Mouse (Mus musculus) liver, embryonic 16.5 days (tissue): ENCODE measurements around the gene Synpo2l. TPM values are rescaled to one million over a fixed set of nuclear protein-coding genes. Genes with fewer than 3 reads are reported as not detected.

Experiments
- ATAC-seq: fragments of 200-750 bp; cut with Nextera tagmentation; 2 replicates; pipeline ENCODE4 v1.8.0; 2017; ENCODE audit warnings: low read depth, mild to moderate bottlenecking, moderate number of reproducible peaks, moderate library complexity
- H3K27ac ChIP-seq: fragments of 300-500 bp; sonication (generic); 2 replicates; pipeline ENCODE4 v1.5.1; 2014; ENCODE audit warnings: mild to moderate bottlenecking, low read length
- H3K27me3 ChIP-seq: fragments of 300-500 bp; sonication (generic); 2 replicates; pipeline ENCODE4 v1.6.1; 2014; ENCODE audit warnings: low read depth, low read length, mixed read lengths; ENCODE audit not compliant: control insufficient read depth, insufficient read depth
- H3K36me3 ChIP-seq: fragments of 300-500 bp; sonication (generic); 2 replicates; pipeline ENCODE4 v1.6.1; 2014; ENCODE audit warnings: mild to moderate bottlenecking; ENCODE audit not compliant: control insufficient read depth, insufficient read depth
- H3K4me1 ChIP-seq: fragments of 300-500 bp; sonication (generic); 2 replicates; pipeline ENCODE4 v1.6.1; 2014; ENCODE audit warnings: low read depth, low read length, mixed read lengths; ENCODE audit not compliant: control insufficient read depth
- H3K4me2 ChIP-seq: fragments of 300-500 bp; sonication (generic); 2 replicates; pipeline ENCODE4 v1.6.1; 2014; ENCODE audit warnings: low read depth, low read length, mixed read lengths
- H3K4me3 ChIP-seq: fragments of 300-500 bp; sonication (generic); 2 replicates; pipeline ENCODE4 v1.5.1; 2014; ENCODE audit warnings: low read depth, mild to moderate bottlenecking, low read length
- H3K9ac ChIP-seq: fragments of 300-500 bp; sonication (generic); 2 replicates; pipeline ENCODE4 v1.6.1; 2014; ENCODE audit warnings: low read depth, low read length
- H3K9me3 ChIP-seq: fragments of 300-500 bp; sonication (generic); replicated peaks from 2 replicates; pipeline ENCODE4 v1.6.1; 2016; ENCODE audit warnings: low read length; ENCODE audit not compliant: control insufficient read depth
- WGBS: fragments of 180-500 bp; shearing (Covaris S2); extraction: QIAGEN DNeasy Blood & Tissue Kit; methylation state at CpG from one replicate; pipeline ENCODE4 v1.1.7; 2014; ENCODE audit not compliant: insufficient replicate concordance; 5-methylcytosine and 5-hydroxymethylcytosine counted together
- polyA plus RNA-seq: library from polyadenylated mRNA; unstranded; fragments of >200 nt; fragmentation: Nextera tagmentation; extraction: Ambion mirVana; gene quantifications from 2 replicates; pipeline ENCODE4 v1.2.1, GENCODE M21; 2015

Gene Synpo2l
- polyA plus RNA-seq, 1 experiment from 2014 or later, result 1.1 TPM

DNA sequence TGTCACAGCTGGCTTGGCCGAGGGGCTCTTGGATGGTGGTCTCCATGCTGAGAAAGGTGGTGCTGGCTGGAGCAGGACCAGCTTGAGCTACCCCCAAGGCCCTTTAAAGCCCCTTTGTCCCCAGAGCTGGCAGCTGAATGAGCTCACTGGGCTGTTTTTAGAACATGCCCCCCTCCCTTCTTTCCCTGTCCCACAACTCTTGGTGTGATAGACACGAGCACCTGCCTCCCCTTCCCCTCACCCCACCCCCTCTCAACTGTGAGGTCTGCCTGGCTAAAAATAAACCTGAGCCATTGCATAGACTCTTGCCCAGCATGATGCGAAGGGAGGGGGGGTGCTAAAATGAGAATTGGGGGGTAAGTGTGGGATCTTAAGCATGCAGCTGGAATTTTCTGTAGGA lies 3.7 kb downstream of the Synpo2l start:
- H3K27ac ChIP-seq, result no peak overlapping the region
- no peak for ATAC-seq
- H3K4me3 ChIP-seq, result no peak overlapping the region
- no peaks in the 10 kb centered on the region for H3K9me3 ChIP-seq
- H3K9ac ChIP-seq, result no peak overlapping the region
- H3K36me3 ChIP-seq, result no peaks in the 10 kb centered on the region
- no peak overlapping the region for H3K4me2 ChIP-seq
- H3K27me3 ChIP-seq, result peaks cover 47% of the 10 kb centered on the region
- WGBS, result 30% methylated on average over 3 of the region's 3 CpGs
- peaks cover 12% of the 10 kb centered on the region for H3K4me1 ChIP-seq

DNA sequence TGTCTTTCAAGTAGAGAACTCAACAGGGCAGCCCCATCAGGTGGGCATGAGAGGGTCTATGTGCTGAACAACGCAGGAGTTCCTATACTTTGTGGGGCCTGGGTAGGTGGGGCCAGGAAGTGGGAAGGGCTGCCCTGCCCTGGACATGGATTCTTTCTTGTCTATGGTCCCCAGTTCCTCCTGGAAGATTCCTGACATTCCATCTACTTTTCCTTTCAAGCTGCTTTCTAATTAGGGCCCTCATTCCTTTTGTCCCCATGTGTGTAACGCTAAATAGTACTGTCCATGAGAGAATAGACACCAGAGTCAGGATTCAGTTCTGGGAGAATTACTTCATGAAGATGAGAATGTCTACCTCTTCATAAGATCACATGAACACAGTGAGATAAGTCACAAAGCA lies 4.6 kb downstream of the Synpo2l start:
- Histone ChIP-seq H3K9ac (no peak overlapping the region), H3K9me3 (no peaks in the 10 kb centered on the region), H3K36me3 (no peaks in the 10 kb centered on the region), H3K4me3 (no peak overlapping the region), H3K4me2 (no peak overlapping the region), H3K4me1 (peaks cover 12% of the 10 kb centered on the region), H3K27ac (no peak overlapping the region), H3K27me3 (peaks cover 41% of the 10 kb centered on the region)
- no peak for ATAC-seq
- WGBS, result 51% methylated on average over 2 of the region's 2 CpGs

DNA sequence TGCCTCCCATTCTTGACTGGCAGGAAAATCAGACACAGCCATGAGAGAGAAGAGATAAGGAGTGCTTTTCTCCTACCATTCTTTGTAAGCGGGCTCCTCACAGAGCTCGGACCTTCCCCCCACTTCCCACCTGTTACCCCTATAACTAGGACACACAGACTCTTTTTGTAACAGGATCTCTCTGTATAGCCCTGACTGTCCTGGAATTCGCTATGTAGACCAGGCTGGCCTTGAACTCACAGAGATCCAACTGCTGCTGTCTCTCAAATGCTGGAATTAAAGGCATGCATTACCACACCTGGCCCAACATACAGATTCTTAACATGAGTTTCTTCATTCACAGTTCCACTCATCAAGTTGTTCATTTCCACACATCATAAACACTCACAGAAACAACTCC lies 5.4 kb downstream of the Synpo2l start:
- no peak overlapping the region for H3K4me3 ChIP-seq
- H3K4me2 ChIP-seq, result no peak overlapping the region
- no peaks in the 10 kb centered on the region for H3K36me3 ChIP-seq
- WGBS, result 59% methylated on average over 3 of the region's 3 CpGs
- peaks cover 12% of the 10 kb centered on the region for H3K4me1 ChIP-seq
- ATAC-seq, result no peak
- no peak overlapping the region for H3K27ac ChIP-seq
- no peaks in the 10 kb centered on the region for H3K9me3 ChIP-seq
- H3K27me3 ChIP-seq, result peaks cover 41% of the 10 kb centered on the region
- no peak overlapping the region for H3K9ac ChIP-seq

DNA sequence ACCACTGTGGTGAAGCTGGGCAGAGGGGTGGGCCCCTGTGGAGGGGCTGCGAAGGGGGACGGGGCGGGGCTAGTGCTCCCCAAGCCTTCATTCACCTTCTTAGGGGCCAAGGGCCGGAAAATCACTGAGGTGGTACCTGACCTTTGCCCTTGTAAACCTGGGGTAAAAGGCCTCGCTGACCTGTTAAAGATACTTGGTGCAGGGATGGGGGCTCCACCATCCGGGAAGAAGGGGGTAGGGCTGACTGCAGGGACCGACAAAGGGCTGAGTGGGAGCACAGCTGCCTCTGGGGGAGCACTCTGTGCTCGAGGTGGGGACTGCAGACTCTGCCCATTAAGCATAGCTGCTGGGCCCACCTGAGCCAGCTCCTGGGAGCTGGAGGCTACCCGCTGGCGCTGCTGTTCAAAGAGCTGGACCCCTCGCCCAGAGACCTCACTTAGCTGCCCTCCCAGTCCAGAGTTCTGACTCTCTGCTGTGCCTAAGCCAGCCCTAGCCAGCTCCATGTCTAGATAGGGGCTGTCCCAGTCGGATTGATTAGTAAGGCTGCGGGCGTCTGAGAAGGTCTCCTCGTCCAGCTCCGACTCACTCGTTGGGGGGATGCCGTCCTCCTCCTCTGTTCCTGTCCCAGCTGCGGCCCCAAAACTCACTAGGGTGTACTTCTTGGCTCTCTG lies 6.4 kb downstream of the Synpo2l start:
- 21% methylated on average over 19 of the region's 19 CpGs for WGBS
- Histone ChIP-seq H3K4me3 (peak overlapping the region; percentile 64), H3K4me2 (peak overlapping the region; percentile 91), H3K27me3 (peaks cover 41% of the 10 kb centered on the region), H3K9me3 (no peaks in the 10 kb centered on the region), H3K27ac (no peak overlapping the region), H3K36me3 (no peaks in the 10 kb centered on the region), H3K4me1 (peaks cover 12% of the 10 kb centered on the region), H3K9ac (peak overlapping the region; percentile 56)
- no peak for ATAC-seq

DNA sequence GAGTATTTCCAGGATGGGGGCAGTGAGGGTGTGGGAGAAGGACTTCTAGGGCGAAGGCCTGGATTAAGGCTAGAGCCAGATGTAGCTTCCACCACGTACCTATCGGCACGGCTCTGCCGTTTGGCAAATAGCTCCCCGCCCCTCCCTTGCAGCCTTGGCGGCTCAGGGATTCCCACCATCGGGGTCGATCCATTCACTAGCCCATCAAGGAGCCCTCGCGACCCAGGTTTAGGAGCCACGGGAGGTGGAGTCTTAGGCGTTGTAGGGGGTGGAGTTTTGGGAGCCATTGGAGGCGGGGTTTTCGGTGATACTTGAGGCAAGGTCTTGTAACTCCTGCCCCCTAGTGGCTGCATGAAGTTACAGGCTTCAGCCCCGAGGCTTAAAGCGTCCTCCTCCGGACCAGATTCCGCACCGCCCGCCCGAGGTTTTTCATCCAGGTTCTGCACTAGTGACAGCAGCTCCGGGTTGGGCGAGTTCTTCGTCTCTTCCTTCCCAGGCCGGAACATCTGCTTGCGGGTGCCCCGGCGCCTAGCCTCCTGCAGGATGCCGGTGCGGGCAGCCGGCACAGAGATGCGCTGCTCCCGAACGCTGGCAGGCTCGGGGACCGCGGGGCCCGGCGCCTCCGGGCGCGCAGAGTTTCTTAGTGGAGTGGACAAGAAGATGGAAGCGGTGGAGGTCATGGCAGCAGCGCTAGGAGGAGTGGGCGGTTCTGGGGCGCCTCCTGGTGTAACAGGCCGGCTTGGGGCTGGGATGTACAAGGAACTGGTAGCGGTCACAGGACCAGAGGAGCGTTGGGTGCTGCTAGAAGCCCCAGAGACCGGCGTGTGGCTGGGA lies 7.1 kb downstream of the Synpo2l start:
- Histone ChIP-seq H3K36me3 (no peaks in the 10 kb centered on the region), H3K9me3 (no peaks in the 10 kb centered on the region), H3K4me3 (peak overlapping the region; percentile 64), H3K27me3 (peaks cover 38% of the 10 kb centered on the region), H3K27ac (no peak overlapping the region), H3K4me1 (peaks cover 12% of the 10 kb centered on the region), H3K9ac (peak overlapping the region; percentile 69), H3K4me2 (peak overlapping the region; percentile 91)
- 2% methylated on average over 52 of the region's 52 CpGs for WGBS
- peak; percentile 83 for ATAC-seq

DNA sequence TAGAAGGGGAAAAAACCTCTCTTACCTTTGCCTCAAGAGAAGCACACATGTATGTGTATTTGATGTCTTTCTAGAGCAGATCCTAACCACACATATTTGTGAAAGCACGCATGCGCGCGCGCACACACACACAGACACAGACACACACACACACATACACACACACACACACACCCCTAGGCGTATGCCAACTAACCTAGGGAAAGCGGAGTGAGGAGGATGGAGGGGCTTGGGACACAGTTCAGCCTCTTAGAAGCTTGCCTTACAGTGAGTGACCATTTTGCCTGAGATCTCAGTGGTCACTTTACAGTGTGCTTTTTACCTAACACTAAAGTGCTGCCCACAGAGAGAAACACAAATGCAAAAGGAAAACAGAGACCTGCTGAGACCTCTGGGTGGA lies 8.5 kb downstream of the Synpo2l start:
- Histone ChIP-seq H3K27me3 (peaks cover 35% of the 10 kb centered on the region), H3K4me1 (peaks cover 12% of the 10 kb centered on the region), H3K4me3 (no peak overlapping the region), H3K27ac (no peak overlapping the region), H3K4me2 (no peak overlapping the region), H3K36me3 (no peaks in the 10 kb centered on the region), H3K9ac (no peak overlapping the region), H3K9me3 (no peaks in the 10 kb centered on the region)
- no peak for ATAC-seq
- WGBS, result 91% methylated on average over 7 of the region's 7 CpGs

DNA sequence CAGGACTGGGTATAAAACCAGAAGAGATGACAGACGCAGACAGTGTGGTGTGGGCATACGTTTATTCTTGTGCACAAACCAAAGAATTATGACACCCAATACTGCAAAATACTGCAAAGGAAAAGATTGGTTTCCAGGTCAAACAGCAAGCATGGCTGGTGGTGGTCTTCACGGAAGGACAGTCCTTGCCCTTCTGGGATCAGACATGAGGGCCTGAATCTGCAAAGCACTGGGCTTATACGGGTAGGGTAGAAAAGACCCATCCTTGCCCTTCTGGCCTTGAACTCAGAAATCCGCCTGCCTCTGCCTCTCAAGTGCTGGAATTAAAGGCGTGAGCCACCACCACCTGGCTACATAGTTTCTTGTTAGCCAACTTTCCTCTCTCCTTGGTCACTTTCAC lies 9.3 kb downstream of the Synpo2l start:
- no peak for ATAC-seq
- 66% methylated on average over 6 of the region's 6 CpGs for WGBS
- H3K9ac ChIP-seq, result no peak overlapping the region

DNA sequence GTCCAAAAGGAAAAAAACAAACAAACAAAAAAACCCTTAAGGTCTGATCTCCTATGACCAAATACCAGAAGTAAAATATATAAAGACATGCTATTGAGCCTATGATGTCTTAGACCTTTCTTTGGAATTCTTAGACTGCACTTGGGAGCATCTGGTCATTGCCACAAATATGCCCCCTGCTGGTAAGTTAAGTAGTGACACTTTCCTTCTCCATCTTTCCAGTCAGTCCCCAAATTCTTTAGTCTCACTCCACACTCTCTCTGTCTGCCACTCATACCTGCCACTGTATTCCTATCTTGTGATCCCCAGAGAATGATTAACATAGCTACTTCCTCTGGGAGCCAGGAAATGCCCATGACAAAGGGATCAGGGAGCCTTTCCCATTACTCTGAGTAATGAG lies 9.8 kb downstream of the Synpo2l start:
- Histone ChIP-seq H3K27me3 (peaks cover 23% of the 10 kb centered on the region), H3K9ac (no peak overlapping the region), H3K27ac (no peak overlapping the region), H3K4me2 (no peak overlapping the region), H3K4me3 (no peak overlapping the region), H3K9me3 (no peaks in the 10 kb centered on the region), H3K36me3 (no peaks in the 10 kb centered on the region), H3K4me1 (peaks cover 12% of the 10 kb centered on the region)
- ATAC-seq, result no peak

More for the DNA sequence above, 9.3 kb downstream of the Synpo2l start:
- Histone ChIP-seq H3K9me3 (no peaks in the 10 kb centered on the region), H3K4me1 (peaks cover 12% of the 10 kb centered on the region), H3K4me2 (no peak overlapping the region), H3K27me3 (peaks cover 28% of the 10 kb centered on the region), H3K4me3 (no peak overlapping the region), H3K27ac (no peak overlapping the region), H3K36me3 (no peaks in the 10 kb centered on the region)

DNA sequence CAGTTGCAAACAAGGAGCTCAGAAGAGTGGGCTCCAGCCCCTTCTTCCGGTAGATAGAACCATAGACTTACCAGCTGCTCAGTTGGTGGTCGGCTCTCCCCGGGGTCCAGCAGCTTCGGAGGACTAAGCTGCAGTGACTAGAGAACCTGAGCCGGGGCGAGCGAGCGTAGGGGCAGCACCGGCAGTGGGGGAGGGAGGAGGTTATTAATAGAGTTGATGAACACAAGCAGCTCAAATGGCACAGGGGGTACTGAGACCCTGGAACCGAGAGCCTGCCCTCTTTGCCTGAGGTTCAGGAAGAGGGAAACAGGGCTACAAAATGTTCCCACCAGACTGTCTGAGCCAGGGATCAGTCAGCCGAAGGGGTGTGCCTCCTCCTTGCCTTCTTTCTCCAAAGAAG lies 11.8 kb downstream of the Synpo2l start, which contains the start of gene Myoz1:
TSS of gene Myoz1 (minus strand) at position 180 of the 400 bp plus-strand sequence.
- Histone ChIP-seq H3K27ac (no peak within 1 kb of the TSS), H3K4me1 (peaks cover 7% of the 10 kb centered on the region), H3K9ac (no peak within 1 kb of the TSS), H3K36me3 (no peaks in the 10 kb centered on the region), H3K4me3 (no peak within 1 kb of the TSS), H3K27me3 (peaks cover 3% of the 10 kb centered on the region), H3K9me3 (no peaks in the 10 kb centered on the region), H3K4me2 (no peak within 1 kb of the TSS)
- 53% methylated on average over 11 of the region's 11 CpGs for WGBS
- ATAC-seq, result no peak
